12 mouse cellular contexts compared by ENCODE assay signal in the genomic region with DNA sequence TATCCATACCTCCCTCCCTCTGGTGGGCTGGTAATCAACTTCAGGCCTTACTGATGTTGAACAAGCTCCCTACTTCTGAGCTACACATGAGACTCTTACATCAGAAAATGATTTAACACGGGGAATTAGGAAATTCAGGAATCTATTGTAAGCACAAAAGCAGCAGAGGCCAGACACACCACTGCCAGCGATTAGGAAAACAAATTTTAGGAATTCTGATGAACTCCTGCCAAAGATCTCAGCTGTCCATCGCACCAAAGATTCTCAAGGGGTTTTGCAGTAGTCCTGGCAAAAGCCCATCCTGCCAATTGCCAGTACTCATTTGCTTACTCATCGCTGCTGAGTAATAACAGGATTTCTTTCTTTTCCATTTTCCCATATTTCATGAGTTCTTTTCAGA.
A peak's percentile ranks its signal among the peaks of the same experiment; 100 is the strongest.
DNase-seq lines count a peak whose midpoint lies in the region; ATAC-seq and TF ChIP-seq lines count a peak whose summit lies in the region.
"Had no signal": no experiment of that assay in that cellular context is flagged by ENCODE, and none has a peak within 500 bp of the region (broad histone marks: within the 10 kb centered on the region; RNA-seq: fewer than 3 reads in every experiment).

No protein-coding gene starts in this region.

- no peak overlapping the region for H3K4me2 ChIP-seq in lung, embryonic 14.5 days
- H3K4me2 ChIP-seq: embryonic facial prominence, embryonic 15.5 days; limb, embryonic 12.5 days had no signal

- H3K36me3 ChIP-seq in lung, embryonic 14.5 days (ENCODE audit: insufficient read depth) = no peaks in the 10 kb centered on the region
- H3K36me3 ChIP-seq: embryonic facial prominence, embryonic 15.5 days; limb, embryonic 12.5 days; midbrain, embryonic 10.5 days had no signal

- H3K27me3 ChIP-seq in lung, embryonic 14.5 days (ENCODE audit: insufficient read depth, low read length) = no peaks in the 10 kb centered on the region
- H3K27me3 ChIP-seq: embryonic facial prominence, embryonic 15.5 days; limb, embryonic 12.5 days had no signal

- H3K4me1 ChIP-seq in lung, embryonic 14.5 days (ENCODE audit: insufficient read depth) = no peaks in the 10 kb centered on the region
- H3K4me1 ChIP-seq: limb, embryonic 12.5 days had no signal

- 50% methylated on average over 4 of the region's 4 CpGs for WGBS in lung, embryonic 14.5 days

- TF ChIP-seq CTCF in lung, embryonic 14.5 days (IDR thresholded peaks at IDR 0.05; ENCODE audit: low read depth) = no peak

- peak; percentile 22 for DNase-seq in layer of hippocampus, adult 9-11 months
- no peak for DNase-seq in layer of hippocampus, postnatal 10 days (ENCODE audit: low spot score in 2 of 2)
- DNase-seq in adipocyte (ENCODE audit: low spot score) = peak; percentile 93
- DNase-seq in gastrocnemius, adult 18-20 months (ENCODE audit: low spot score) = peak; percentile 64
- peak; percentile 43 for DNase-seq in lung, embryonic 14.5 days
- DNase-seq in kidney, postnatal 14 days = no peak
- DNase-seq: cerebellum, adult 11 months had no signal

- H3K9me3 ChIP-seq in lung, embryonic 14.5 days (ENCODE audit: low read depth, low read length) = no peaks in the 10 kb centered on the region
- H3K9me3 ChIP-seq: embryonic facial prominence, embryonic 15.5 days; limb, embryonic 12.5 days; midbrain, embryonic 10.5 days had no signal

- H3K9ac ChIP-seq in lung, embryonic 14.5 days = no peak overlapping the region
- H3K9ac ChIP-seq: embryonic facial prominence, embryonic 15.5 days; limb, embryonic 12.5 days had no signal

- no peak overlapping the region for H3K27ac ChIP-seq in lung, embryonic 14.5 days (ENCODE audit: low read depth)
- H3K27ac ChIP-seq: embryonic facial prominence, embryonic 15.5 days; limb, embryonic 12.5 days; midbrain, embryonic 10.5 days had no signal

- H3K4me3 ChIP-seq in lung, embryonic 14.5 days (ENCODE audit: low read depth, low read length) = no peak overlapping the region
- H3K4me3 ChIP-seq: embryonic facial prominence, embryonic 15.5 days; limb, embryonic 12.5 days; midbrain, embryonic 10.5 days had no signal

- no peak for ATAC-seq in lung, embryonic 14.5 days (ENCODE audit: insufficient read depth)
- no peak for ATAC-seq in monocyte, adult 5-6 weeks (replicated peaks; ENCODE audit: insufficient number of reproducible peaks, low FRiP score, low TSS enrichment, poor library complexity, severe bottlenecking)
- ATAC-seq in CD4-positive, CD25-positive, alpha-beta regulatory T cell, adult 4 months = no peak

Comparison
In these comparisons a context has a peak if more than half of its experiments do, and no peak if none do; other contexts are left out.
1. DNase-seq: peak in layer of hippocampus, adult 9-11 months (single experiment), adipocyte (single experiment), gastrocnemius, adult 18-20 months (single experiment) and lung, embryonic 14.5 days (single experiment); none in layer of hippocampus, postnatal 10 days (0 of 2) and kidney, postnatal 14 days (single experiment).